Mouse (Mus musculus) spleen, embryonic (tissue): ENCODE measurements around the gene Sucla2.
"Not testable (repeated sequence)": the region's sequence is repeated elsewhere in the genome, so short reads cannot be mapped to it uniquely, and the experiment has no call there.

Experiments
- CTCF ChIA-PET: fragments of 350-600 bp; sonication (Branson Sonifier 250); formaldehyde crosslinking; loops from one replicate; lab custom pipeline; 2022; lab: Charles Lee

Sucla2 gene

GRCm38 (mm10) chr14:73508630-73509395, 16.3 kb upstream of the Sucla2 start:
- CTCF ChIA-PET, result no interaction called here

- CTCF ChIA-PET, result no interaction called here
These were observed 15.2 kb upstream of the Sucla2 start, which contains the start of gene Med4 for GRCm38 (mm10) chr14:73509765-73510423. TSS of gene Med4 (plus strand) at chr14:73510025.

GRCm38 (mm10) chr14:73524136-73524535, 983 bp upstream of the Sucla2 start:
- CTCF ChIA-PET, result interaction anchor here (1.4 kb wide), 1 partner anchor 9 kb away, joined by 3 read pairs; no protein-coding TSS in a partner anchor

- CTCF ChIA-PET, result not testable (repeated sequence)
These were observed 3.5 kb downstream of the Sucla2 start for GRCm38 (mm10) chr14:73528661-73529060.

- CTCF ChIA-PET, result no interaction called here
These were observed 8.8 kb downstream of the Sucla2 start for GRCm38 (mm10) chr14:73533755-73534465.

GRCm38 (mm10) chr14:73535641-73536040, 10.5 kb downstream of the Sucla2 start:
- CTCF ChIA-PET, result no interaction called here

GRCm38 (mm10) chr14:73543781-73544180, 18.7 kb downstream of the Sucla2 start:
- CTCF ChIA-PET, result no interaction called here

- CTCF ChIA-PET, result interaction anchor here (0.6 kb wide), 1 partner anchor 993 kb away, joined by 3 read pairs; no protein-coding TSS in a partner anchor
These were observed 21.9 kb downstream of the Sucla2 start for GRCm38 (mm10) chr14:73547034-73547433.

- CTCF ChIA-PET, result no interaction called here
These were observed 22.9 kb downstream of the Sucla2 start, which contains the start of gene Nudt15 for GRCm38 (mm10) chr14:73548051-73548450. TSS of gene Nudt15 (minus strand) at chr14:73548242.

- CTCF ChIA-PET, result no interaction called here
These were observed 25.2 kb downstream of the Sucla2 start for GRCm38 (mm10) chr14:73550291-73550690.

- CTCF ChIA-PET, result no interaction called here
These were observed 25.6 kb downstream of the Sucla2 start for GRCm38 (mm10) chr14:73550732-73551131.

- CTCF ChIA-PET, result no interaction called here
These were observed 26.0 kb downstream of the Sucla2 start for GRCm38 (mm10) chr14:73551164-73551563.

- CTCF ChIA-PET, result no interaction called here
These were observed 27.4 kb downstream of the Sucla2 start for GRCm38 (mm10) chr14:73552341-73553121.

- CTCF ChIA-PET, result no interaction called here
These were observed 28.1 kb downstream of the Sucla2 start for GRCm38 (mm10) chr14:73553122-73553696.

- CTCF ChIA-PET, result interaction anchor here (0.6 kb wide), 1 partner anchor 1122 kb away, joined by 3 read pairs; no protein-coding TSS in a partner anchor
These were observed 44.7 kb downstream of the Sucla2 start for GRCm38 (mm10) chr14:73569831-73570230.

GRCm38 (mm10) chr14:73571143-73571542, 46.0 kb downstream of the Sucla2 start:
- CTCF ChIA-PET, result no interaction called here

GRCm38 (mm10) chr14:73574053-73574452, 48.9 kb downstream of the Sucla2 start:
- CTCF ChIA-PET, result no interaction called here

GRCm38 (mm10) chr14:73576336-73576735, 51.2 kb downstream of the Sucla2 start:
- CTCF ChIA-PET, result no interaction called here

GRCm38 (mm10) chr14:73588080-73588479, 63.0 kb downstream of the Sucla2 start:
- CTCF ChIA-PET, result no interaction called here

GRCm38 (mm10) chr14:73592166-73592565, 67.0 kb downstream of the Sucla2 start:
- CTCF ChIA-PET, result no interaction called here

- CTCF ChIA-PET, result no interaction called here
These were observed 74.6 kb downstream of the Sucla2 start for GRCm38 (mm10) chr14:73599720-73600119.
